Comparison of ENCODE assay signal across 35 mouse cellular contexts in genomic region chr2:155693136-155693535, GRCm38 (mm10). TPM values are rescaled to one million over a fixed set of nuclear protein-coding genes. Genes with fewer than 3 reads are reported as not detected.
A peak's percentile ranks its signal among the peaks of the same experiment; 100 is the strongest.
DNase-seq lines count a peak whose midpoint lies in the region; ATAC-seq and TF ChIP-seq lines count a peak whose summit lies in the region.
"Had no signal": no experiment of that assay in that cellular context is flagged by ENCODE, and none has a peak within 500 bp of the region (broad histone marks: within the 10 kb centered on the region; RNA-seq: fewer than 3 reads in every experiment).

No protein-coding gene starts in this region.

- H3K9me3 ChIP-seq in kidney, embryonic 16.5 days (ENCODE audit: low read length): no peaks in the 10 kb centered on the region
- H3K9me3 ChIP-seq in lung, postnatal 0 days (ENCODE audit: low read length): no peaks in the 10 kb centered on the region
- no peaks in the 10 kb centered on the region for H3K9me3 ChIP-seq in stomach, postnatal 0 days (ENCODE audit: control insufficient read depth, low read length)
- H3K9me3 ChIP-seq: forebrain, embryonic 10.5 days; hindbrain, embryonic 12.5 days; kidney, embryonic 15.5 days; limb, embryonic 12.5 days; liver, embryonic 13.5 days; megakaryocyte, embryonic 14.5 days; neural tube, embryonic 12.5 days had no signal

- H3K27me3 ChIP-seq in kidney, adult 2 months (replicated peaks; ENCODE audit: control insufficient read depth, insufficient read depth, low read length): no peaks in the 10 kb centered on the region
- H3K27me3 ChIP-seq in kidney, embryonic 16.5 days (ENCODE audit: insufficient read depth, low read length): no peaks in the 10 kb centered on the region
- no peaks in the 10 kb centered on the region for H3K27me3 ChIP-seq in lung, postnatal 0 days (replicated peaks; ENCODE audit: insufficient read depth, low read length)
- no peaks in the 10 kb centered on the region for H3K27me3 ChIP-seq in stomach, postnatal 0 days (ENCODE audit: control insufficient read depth, insufficient read depth, low read length)
- H3K27me3 ChIP-seq: hindbrain, embryonic 12.5 days; kidney, embryonic 15.5 days; limb, embryonic 12.5 days; liver, embryonic 13.5 days; megakaryocyte, embryonic 14.5 days; neural tube, embryonic 12.5 days; Patski had no signal

- H3K4me3 ChIP-seq in kidney, adult 2 months (ENCODE audit: insufficient read depth, low read depth, low read length): no peak overlapping the region
- no peak overlapping the region for H3K4me3 ChIP-seq in kidney, embryonic 16.5 days (ENCODE audit: low read length)
- no peak overlapping the region for H3K4me3 ChIP-seq in lung, postnatal 0 days (ENCODE audit: low read depth, low read length)
- no peak overlapping the region for H3K4me3 ChIP-seq in lung, adult 2 months (replicated peaks; ENCODE audit: extremely low read depth, low read depth, low read length)
- no peak overlapping the region for H3K4me3 ChIP-seq in stomach, postnatal 0 days (ENCODE audit: low read depth, low read length)
- H3K4me3 ChIP-seq: forebrain, embryonic 10.5 days; heart, adult 2 months; hindbrain, embryonic 12.5 days; limb, embryonic 12.5 days; neural tube, embryonic 12.5 days had no signal

- peak; percentile 59 for DNase-seq in kidney, adult 2 months
- peak; percentile 14 for DNase-seq in lung, postnatal 0 days (ENCODE audit: low spot score)
- DNase-seq in lung, adult 2 months: no peak
- DNase-seq in Muller cell, postnatal 12 days (ENCODE audit: inconsistent ontology term): peak; percentile 74
- DNase-seq in stomach, postnatal 0 days (ENCODE audit: low spot score): no peak
- no peak for DNase-seq in adrenal gland, adult 8-10 months
- DNase-seq: adrenal gland, adult 2 months; cerebellum, adult 8-10 months; gastrocnemius, postnatal 14 days; heart, adult 2 months; layer of hippocampus, postnatal 36 days; liver, embryonic 13.5 days; lung, embryonic 14.5 days; lung, postnatal 36 days; midbrain, embryonic 14.5 days; retina, postnatal 1 day; thymus, adult 2 months; thymus, postnatal 4 days had no signal

- 72% methylated on average over 4 of the region's 4 CpGs for WGBS in kidney, adult 2 months
- WGBS in kidney, embryonic 16.5 days: 80% methylated on average over 4 of the region's 4 CpGs
- WGBS in lung, postnatal 0 days: 88% methylated on average over 4 of the region's 4 CpGs
- WGBS in lung, adult 2 months: 72% methylated on average over 4 of the region's 4 CpGs
- 60% methylated on average over 4 of the region's 4 CpGs for WGBS in stomach, postnatal 0 days

- TF ChIP-seq EP300 in lung, postnatal 0 days (IDR thresholded peaks at IDR 0.05): no peak
- no peak for TF ChIP-seq EP300 in stomach, postnatal 0 days (optimal IDR thresholded peaks at IDR 0.05)

- no peak overlapping the region for H3K4me2 ChIP-seq in kidney, embryonic 16.5 days (replicated peaks; ENCODE audit: low read depth, low read length)
- no peak overlapping the region for H3K4me2 ChIP-seq in lung, postnatal 0 days (replicated peaks; ENCODE audit: low read depth, low read length)
- no peak overlapping the region for H3K4me2 ChIP-seq in stomach, postnatal 0 days (replicated peaks; ENCODE audit: low read depth)
- H3K4me2 ChIP-seq: hindbrain, embryonic 12.5 days; kidney, embryonic 15.5 days; limb, embryonic 12.5 days; liver, embryonic 13.5 days; lung, embryonic 14.5 days; neural tube, embryonic 12.5 days had no signal

- peaks cover 12% of the 10 kb centered on the region; the same call in 1 of the 2 replicates for H3K4me1 ChIP-seq in kidney, adult 2 months (ENCODE audit: control insufficient read depth, insufficient read depth, low read length)
- peaks cover 20% of the 10 kb centered on the region for H3K4me1 ChIP-seq in kidney, embryonic 16.5 days (ENCODE audit: insufficient read depth, low read length)
- no peaks in the 10 kb centered on the region for H3K4me1 ChIP-seq in lung, postnatal 0 days (ENCODE audit: insufficient read depth, low read depth, low read length)
- H3K4me1 ChIP-seq in lung, adult 2 months (ENCODE audit: control insufficient read depth, insufficient read depth, low read length): peaks cover 5% of the 10 kb centered on the region; the same call in 1 of the 2 replicates
- no peaks in the 10 kb centered on the region for H3K4me1 ChIP-seq in stomach, postnatal 0 days (replicated peaks; ENCODE audit: control insufficient read depth, insufficient read depth)

- TF ChIP-seq POLR2A in kidney, adult 2 months (IDR thresholded peaks at IDR 0.05; ENCODE audit: low read depth, low read length): no peak
- TF ChIP-seq POLR2A in lung, adult 2 months (IDR thresholded peaks at IDR 0.05; ENCODE audit: borderline replicate concordance, extremely low read depth, low read depth, low read length): no peak

- no peaks in the 10 kb centered on the region for H3K36me3 ChIP-seq in kidney, adult 2 months (ENCODE audit: control insufficient read depth, insufficient read depth, low read length)
- H3K36me3 ChIP-seq in kidney, embryonic 16.5 days (ENCODE audit: insufficient read depth, low read length): no peaks in the 10 kb centered on the region
- no peaks in the 10 kb centered on the region for H3K36me3 ChIP-seq in lung, postnatal 0 days (ENCODE audit: insufficient read depth, low read length)
- no peaks in the 10 kb centered on the region for H3K36me3 ChIP-seq in stomach, postnatal 0 days (ENCODE audit: control insufficient read depth, insufficient read depth, low read length)
- H3K36me3 ChIP-seq: hindbrain, embryonic 12.5 days; kidney, embryonic 15.5 days; limb, embryonic 12.5 days; neural tube, embryonic 12.5 days had no signal

- no peak for TF ChIP-seq CTCF in kidney, adult 2 months (conservative IDR thresholded peaks at IDR 0.05; ENCODE audit: insufficient read depth, insufficient read length, low read depth, low read length)
- no peak for TF ChIP-seq CTCF in lung, postnatal 0 days (IDR thresholded peaks at IDR 0.05)
- no peak for TF ChIP-seq CTCF in lung, adult 2 months (IDR thresholded peaks at IDR 0.05; ENCODE audit: insufficient read depth, low read length)
- TF ChIP-seq CTCF in stomach, postnatal 0 days (IDR thresholded peaks at IDR 0.05; ENCODE audit: low read depth): no peak

- H3K9ac ChIP-seq in kidney, embryonic 16.5 days (replicated peaks; ENCODE audit: low read length): no peak overlapping the region
- H3K9ac ChIP-seq in lung, postnatal 0 days (replicated peaks; ENCODE audit: low read depth): no peak overlapping the region
- no peak overlapping the region for H3K9ac ChIP-seq in stomach, postnatal 0 days (ENCODE audit: low read length)
- H3K9ac ChIP-seq: hindbrain, embryonic 12.5 days; kidney, embryonic 15.5 days; limb, embryonic 12.5 days; liver, embryonic 13.5 days; lung, embryonic 14.5 days; neural tube, embryonic 12.5 days had no signal

- H3K27ac ChIP-seq in kidney, adult 2 months (ENCODE audit: insufficient read depth, low read depth, low read length): no peak overlapping the region
- no peak overlapping the region for H3K27ac ChIP-seq in kidney, embryonic 16.5 days (ENCODE audit: low read length)
- no peak overlapping the region for H3K27ac ChIP-seq in lung, postnatal 0 days (ENCODE audit: low read length)
- peak overlapping the region; percentile 13; the same call in 1 of the 2 replicates for H3K27ac ChIP-seq in stomach, postnatal 0 days (replicated peaks)
- H3K27ac ChIP-seq: heart, adult 2 months; hindbrain, embryonic 12.5 days; kidney, embryonic 15.5 days; limb, embryonic 12.5 days; liver, embryonic 13.5 days; neural tube, embryonic 12.5 days had no signal

- ATAC-seq in kidney, embryonic 16.5 days (ENCODE audit: low FRiP score, low TSS enrichment): no peak
- no peak for ATAC-seq in lung, postnatal 0 days
- no peak for ATAC-seq in stomach, postnatal 0 days (ENCODE audit: low FRiP score, low TSS enrichment)
- ATAC-seq: forebrain, embryonic 16.5 days; Patski had no signal

RNA-seq across cellular contexts. Expression of gene Trpc4ap, which starts 1.0 kb away (rescaled TPM):
- 110 and 141 TPM in 2 replicates for polyA plus RNA-seq in kidney, adult 2 months (2012; rRNA removed)
- 135 and 143 TPM in 2 replicates for polyA plus RNA-seq in kidney, embryonic 16.5 days (2015; fragmentation: Nextera tagmentation; extraction: Ambion mirVana)
- 83.5 and 86.0 TPM in 2 replicates for polyA plus RNA-seq in lung, postnatal 0 days (2015; fragmentation: Nextera tagmentation; extraction: Ambion mirVana)
- polyA plus RNA-seq in lung, adult 2 months (2012; rRNA removed): 140 and 145 TPM in 2 replicates
- 66.5 and 68.4 TPM in 2 replicates for polyA plus RNA-seq in stomach, postnatal 0 days (2015; fragmentation: Nextera tagmentation; extraction: Ambion mirVana)
- total RNA-seq in adrenal gland, adult 8-10 months (2022): 100 to 1,000 TPM; 137 to 164 (median 150) TPM

RNA-seq across cellular contexts. Expression of gene Edem2, which starts 36.1 kb away (rescaled TPM):
- polyA plus RNA-seq in kidney, adult 2 months (2012; rRNA removed): 44.9 and 53.7 TPM in 2 replicates
- 43.2 and 44.8 TPM in 2 replicates for polyA plus RNA-seq in kidney, embryonic 16.5 days (2015; fragmentation: Nextera tagmentation; extraction: Ambion mirVana)
- 46.6 and 47.3 TPM in 2 replicates for polyA plus RNA-seq in lung, postnatal 0 days (2015; fragmentation: Nextera tagmentation; extraction: Ambion mirVana)
- polyA plus RNA-seq in lung, adult 2 months (2012; rRNA removed): 50.3 and 61.0 TPM in 2 replicates
- polyA plus RNA-seq in stomach, postnatal 0 days (2015; fragmentation: Nextera tagmentation; extraction: Ambion mirVana): 64.9 and 65.7 TPM in 2 replicates
- total RNA-seq in adrenal gland, adult 8-10 months (2022): 10 to 100 TPM; 41.1 to 65.1 (median 54.5) TPM

RNA-seq across cellular contexts. Expression of gene Gm17581, which starts 42.5 kb away (rescaled TPM):
- polyA plus RNA-seq in kidney, adult 2 months (2012; rRNA removed): not detected in 2 replicates
- polyA plus RNA-seq in kidney, embryonic 16.5 days (2015; fragmentation: Nextera tagmentation; extraction: Ambion mirVana): not detected in 2 replicates
- polyA plus RNA-seq in lung, postnatal 0 days (2015; fragmentation: Nextera tagmentation; extraction: Ambion mirVana): not detected in 2 replicates
- not detected in 2 replicates for polyA plus RNA-seq in lung, adult 2 months (2012; rRNA removed)
- polyA plus RNA-seq in stomach, postnatal 0 days (2015; fragmentation: Nextera tagmentation; extraction: Ambion mirVana): not detected in 2 replicates
- total RNA-seq in adrenal gland, adult 8-10 months (2022): not detected
- total RNA-seq: adrenal gland, adult 2 months; gastrocnemius, postnatal 14 days; heart, adult 2 months; heart, postnatal 25 days; layer of hippocampus, adult 8-10 months; layer of hippocampus, postnatal 36 days; left cerebral cortex, postnatal 14 days had no signal
- polyA plus RNA-seq: adrenal gland, adult 2 months; cortical plate, adult 2 months; embryonic facial prominence, embryonic 11.5 days; forebrain, embryonic 10.5 days; forebrain, embryonic 16.5 days; heart, adult 2 months; heart, embryonic 14.5 days; hindbrain, embryonic 12.5 days; kidney, embryonic 15.5 days; limb, embryonic 12.5 days; liver, embryonic 13.5 days; lung, embryonic 14.5 days; midbrain, embryonic 14.5 days; neural tube, embryonic 12.5 days; Patski; spleen, adult 2 months; stomach, embryonic 14.5 days; thymus, adult 2 months had no signal

RNA-seq across cellular contexts. Expression of gene Procr, which starts 57.8 kb away (rescaled TPM):
- 3.6 and 3.9 TPM in 2 replicates for polyA plus RNA-seq in kidney, adult 2 months (2012; rRNA removed)
- 13.0 and 13.1 TPM in 2 replicates for polyA plus RNA-seq in kidney, embryonic 16.5 days (2015; fragmentation: Nextera tagmentation; extraction: Ambion mirVana)
- 9.1 and 9.7 TPM in 2 replicates for polyA plus RNA-seq in lung, postnatal 0 days (2015; fragmentation: Nextera tagmentation; extraction: Ambion mirVana)
- 3.2 and 4.5 TPM in 2 replicates for polyA plus RNA-seq in lung, adult 2 months (2012; rRNA removed)
- polyA plus RNA-seq in stomach, postnatal 0 days (2015; fragmentation: Nextera tagmentation; extraction: Ambion mirVana): 12.2 and 14.3 TPM in 2 replicates
- 10 to 100 TPM; 26.6 to 47.2 (median 39.0) TPM for total RNA-seq in adrenal gland, adult 8-10 months (2022)

Comparison
In these comparisons a context has a peak if more than half of its experiments do, and no peak if none do; other contexts are left out.
1. DNase-seq: peak in kidney, adult 2 months (single experiment), lung, postnatal 0 days (single experiment) and Muller cell, postnatal 12 days (single experiment); none in lung, adult 2 months (single experiment), stomach, postnatal 0 days (single experiment) and adrenal gland, adult 8-10 months (single experiment).